Mouse (Mus musculus): ENCODE data around the gene Cdc16. TPM values are rescaled to one million over a fixed set of nuclear protein-coding genes. Genes with fewer than 3 reads are reported as not detected.
"Not testable (repeated sequence)": the region's sequence is repeated elsewhere in the genome, so short reads cannot be mapped to it uniquely, and the experiment has no call there.

Gene Cdc16
- 25.0 and 26.8 TPM in 2 replicates for total RNA-seq (2015; ENCODE audit: low replicate concordance)
- total RNA-seq (2017; ENCODE audit: low replicate concordance), result 12.3 and 16.0 TPM in 2 replicates

GRCm38 (mm10) chr8:13756982-13757804 lies at the start of gene Cdc16:
Gene Cdc16, plus strand, starts transcription at chr8:13757676.
- peak; percentile 89 for ATAC-seq (replicated peaks; ENCODE audit: low FRiP score, poor library complexity, severe bottlenecking)

GRCm38 (mm10) chr8:13708514-13708913 lies 49.0 kb upstream of the Cdc16 start:
- ATAC-seq (replicated peaks; ENCODE audit: low FRiP score, poor library complexity, severe bottlenecking), result no peak

- ATAC-seq (replicated peaks; ENCODE audit: low FRiP score, poor library complexity, severe bottlenecking), result no peak
Observed at GRCm38 (mm10) chr8:13718980-13719379, 38.5 kb upstream of the Cdc16 start.

DNA sequence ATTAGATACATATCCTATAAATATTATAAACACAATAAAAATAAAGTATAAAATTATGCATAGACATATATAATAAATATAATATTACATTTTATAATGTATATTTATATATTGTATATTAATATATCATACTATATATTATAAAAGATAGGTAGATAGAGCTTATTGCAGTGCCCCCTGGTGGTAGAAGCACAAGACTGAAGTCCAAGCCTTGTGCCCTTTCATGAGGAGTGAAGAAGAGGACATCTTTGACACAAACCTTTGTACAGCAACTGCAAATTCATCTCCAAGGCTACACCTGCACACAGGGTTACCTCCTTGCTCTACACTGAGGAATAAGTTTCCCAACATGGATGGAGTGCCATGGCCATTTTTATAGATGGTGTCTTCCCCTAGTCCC lies 31.8 kb upstream of the Cdc16 start:
- ATAC-seq (replicated peaks; ENCODE audit: low FRiP score, poor library complexity, severe bottlenecking), result no peak

- no peak for ATAC-seq (replicated peaks; ENCODE audit: low FRiP score, poor library complexity, severe bottlenecking)
Observed at GRCm38 (mm10) chr8:13727469-13728094, 29.9 kb upstream of the Cdc16 start.

GRCm38 (mm10) chr8:13740323-13740770 lies 17.1 kb upstream of the Cdc16 start:
- peak; percentile 37 for ATAC-seq (replicated peaks; ENCODE audit: low FRiP score, poor library complexity, severe bottlenecking)

DNA sequence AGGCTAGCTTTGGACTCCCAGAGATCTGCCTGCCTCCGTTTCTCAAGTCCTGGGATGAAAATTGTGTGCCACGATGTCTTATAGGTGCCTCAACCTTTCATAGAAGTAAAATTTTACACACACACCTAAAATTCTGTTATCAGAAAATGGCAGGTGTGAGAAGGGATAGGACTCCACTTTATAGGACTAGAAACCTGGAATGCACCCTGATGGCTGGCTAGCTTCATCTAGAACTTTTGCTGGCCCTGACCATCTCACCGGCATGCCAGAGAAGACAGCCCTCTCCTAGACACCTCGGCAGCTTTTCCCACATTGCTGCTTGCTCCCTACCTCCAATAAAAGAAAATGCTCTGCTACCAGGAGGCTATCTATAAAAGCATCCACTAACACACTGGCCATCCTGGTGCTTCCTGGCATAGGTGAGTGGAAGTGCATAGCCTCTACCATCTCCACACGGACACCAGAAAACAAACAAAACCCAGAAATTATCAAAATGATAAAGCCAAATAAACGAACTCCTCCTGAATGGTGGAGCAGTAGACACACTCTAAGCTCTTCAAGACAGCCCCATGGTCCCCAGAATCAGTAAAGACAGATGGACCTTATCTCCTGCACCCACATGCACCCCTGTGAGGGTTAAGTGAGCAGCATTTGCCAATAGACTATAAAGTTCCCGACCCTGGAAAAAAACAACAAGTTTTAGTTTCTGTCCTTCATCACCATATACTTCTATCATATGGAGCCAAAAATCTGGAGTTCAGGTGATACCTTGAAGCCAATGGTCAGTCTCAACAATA lies 16.5 kb upstream of the Cdc16 start:
- peak; percentile 94 for ATAC-seq (replicated peaks; ENCODE audit: low FRiP score, poor library complexity, severe bottlenecking)

DNA sequence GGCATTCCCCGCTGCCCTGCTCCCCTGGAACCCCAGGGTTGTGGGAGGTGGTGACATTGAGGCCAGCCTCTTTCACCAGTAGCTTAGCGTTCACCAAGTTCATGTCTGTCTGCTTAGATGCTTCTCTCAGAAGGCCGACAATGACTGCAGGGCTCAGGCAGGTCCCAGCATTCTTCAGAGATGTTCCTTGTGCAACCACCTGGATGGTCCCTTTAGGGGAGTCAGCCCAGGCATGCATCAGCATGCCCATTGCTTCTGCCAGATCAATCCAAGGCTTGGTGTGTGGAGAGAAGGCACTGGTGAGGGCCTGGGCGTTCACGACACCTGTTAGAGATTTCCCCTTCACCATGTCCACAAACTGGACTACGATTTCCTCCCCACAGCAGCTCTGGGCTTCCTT lies 11.3 kb upstream of the Cdc16 start:
- ATAC-seq (replicated peaks; ENCODE audit: low FRiP score, poor library complexity, severe bottlenecking), result not testable (repeated sequence)

GRCm38 (mm10) chr8:13747626-13748025 lies 9.8 kb upstream of the Cdc16 start:
- no peak for ATAC-seq (replicated peaks; ENCODE audit: low FRiP score, poor library complexity, severe bottlenecking)

GRCm38 (mm10) chr8:13753680-13754079 lies 3.8 kb upstream of the Cdc16 start:
- ATAC-seq (replicated peaks; ENCODE audit: low FRiP score, poor library complexity, severe bottlenecking), result peak; percentile 69

GRCm38 (mm10) chr8:13756480-13756879 lies 996 bp upstream of the Cdc16 start:
- ATAC-seq (replicated peaks; ENCODE audit: low FRiP score, poor library complexity, severe bottlenecking), result no peak

DNA sequence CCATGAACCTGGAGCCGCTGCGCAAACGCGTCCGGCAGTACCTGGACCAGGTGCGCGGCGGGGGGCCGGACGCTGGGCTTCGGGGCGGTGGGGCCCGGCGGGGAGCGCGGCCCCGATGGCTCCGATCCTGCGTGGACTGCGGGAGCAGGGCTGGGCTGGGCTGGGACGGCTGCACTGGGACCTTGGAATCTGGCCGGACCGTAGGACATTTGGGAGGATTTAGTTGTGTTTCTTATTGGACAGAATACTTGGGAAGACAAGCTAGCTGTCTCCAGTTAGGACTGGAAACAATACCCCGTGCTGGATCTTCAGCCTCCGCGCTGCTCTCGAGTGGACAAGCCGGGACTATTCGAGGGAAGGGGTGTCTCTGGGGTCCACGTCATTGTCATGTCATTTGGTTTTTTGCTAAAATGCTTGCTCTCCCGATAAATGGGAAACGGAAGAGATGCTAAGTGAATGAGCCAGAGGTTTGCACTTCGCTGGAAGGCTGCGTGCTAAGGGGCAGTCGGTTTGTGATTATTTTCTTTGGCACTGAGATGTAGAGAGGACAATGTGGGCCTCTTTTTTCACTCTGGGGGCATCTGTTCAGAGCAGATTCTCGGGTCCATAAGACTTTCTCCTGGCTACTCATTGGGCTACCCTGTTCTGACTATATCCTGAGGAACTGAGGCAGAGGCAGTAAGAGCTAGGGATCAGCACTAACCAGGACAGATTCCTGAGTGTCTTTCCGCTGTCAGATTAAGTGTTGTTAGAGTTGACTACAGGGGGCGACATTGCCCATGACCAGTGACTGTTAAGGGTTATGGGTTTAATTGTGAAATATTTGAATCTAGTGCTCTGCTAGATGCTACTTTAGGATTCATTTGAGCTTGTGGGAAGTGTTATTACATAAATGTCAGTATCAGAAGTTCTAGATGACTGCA lies 590 bp downstream of the Cdc16 start:
- peak; percentile 84 for ATAC-seq (replicated peaks; ENCODE audit: low FRiP score, poor library complexity, severe bottlenecking)

DNA sequence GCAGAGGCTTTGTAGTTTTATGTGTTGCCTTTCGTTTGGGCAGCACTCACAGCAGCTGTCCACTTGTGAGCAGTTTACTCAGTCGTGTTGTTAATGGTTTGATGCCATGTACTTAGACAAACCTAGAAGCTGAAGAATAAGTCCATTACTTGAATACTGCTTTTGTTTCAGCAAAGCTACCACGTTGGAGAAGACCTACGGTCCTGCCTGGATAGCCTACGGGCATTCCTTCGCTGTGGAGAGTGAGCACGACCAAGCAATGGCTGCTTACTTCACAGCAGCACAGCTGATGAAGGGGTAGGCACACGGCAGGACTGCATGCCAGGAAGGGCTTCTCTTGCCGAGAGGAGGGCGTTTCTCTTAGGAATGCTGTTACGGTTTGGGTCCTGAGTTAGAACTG lies 11.7 kb downstream of the Cdc16 start:
- ATAC-seq (replicated peaks; ENCODE audit: low FRiP score, poor library complexity, severe bottlenecking), result no peak

DNA sequence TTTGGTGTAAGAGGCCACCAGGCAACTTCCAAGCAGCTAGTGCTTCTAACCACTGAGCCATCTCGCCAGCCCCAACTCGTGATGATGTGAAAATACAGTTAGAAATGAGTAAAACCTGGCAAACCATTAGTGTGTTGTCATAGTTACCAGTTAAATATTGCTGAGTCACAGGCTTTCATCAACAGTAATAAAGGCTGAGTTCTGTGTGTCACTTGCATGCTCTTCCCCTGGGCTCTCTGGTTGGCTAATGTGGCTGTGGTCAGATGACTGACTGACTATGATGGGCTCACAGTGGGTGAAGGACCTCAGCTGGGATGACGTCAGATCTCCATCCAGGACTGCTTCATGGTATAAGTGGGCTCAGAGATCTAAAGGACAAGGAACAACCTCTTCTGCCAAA lies 23.1 kb downstream of the Cdc16 start:
- ATAC-seq (replicated peaks; ENCODE audit: low FRiP score, poor library complexity, severe bottlenecking), result no peak

GRCm38 (mm10) chr8:13785250-13785763 lies 27.8 kb downstream of the Cdc16 start, which contains the start of gene Upf3a:
Gene Upf3a, plus strand, starts transcription at chr8:13785615.
- peak; percentile 90 for ATAC-seq (replicated peaks; ENCODE audit: low FRiP score, poor library complexity, severe bottlenecking)

DNA sequence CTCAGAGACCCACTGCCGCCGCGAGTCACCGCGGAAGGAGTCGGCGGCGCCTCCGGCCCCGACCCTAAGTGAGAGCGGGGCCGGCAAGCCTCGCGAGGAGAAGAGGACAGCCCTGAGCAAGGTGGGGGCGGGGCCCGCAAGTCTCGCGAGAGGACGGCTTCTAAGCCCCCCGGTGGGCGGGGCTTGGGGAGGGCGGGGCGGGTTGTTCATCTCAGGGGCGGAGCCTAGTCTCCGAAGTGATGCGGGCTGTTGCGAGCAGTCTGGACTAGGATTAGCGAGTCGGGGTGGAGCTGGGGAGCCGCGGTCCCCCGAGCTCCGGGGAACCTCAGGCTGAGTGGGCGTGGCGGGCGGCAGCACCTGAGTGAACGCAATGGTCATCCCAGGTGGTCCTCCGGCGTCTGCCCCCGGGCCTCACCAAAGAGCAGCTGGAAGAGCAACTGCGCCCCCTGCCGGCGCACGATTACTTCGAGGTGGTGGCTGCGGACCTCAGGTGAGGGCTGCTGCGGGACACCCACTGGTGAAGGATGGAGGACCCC lies 28.4 kb downstream of the Cdc16 start:
- peak; percentile 84 for ATAC-seq (replicated peaks; ENCODE audit: low FRiP score, poor library complexity, severe bottlenecking)

- ATAC-seq (replicated peaks; ENCODE audit: low FRiP score, poor library complexity, severe bottlenecking), result no peak
Observed at GRCm38 (mm10) chr8:13789606-13790005, 32.1 kb downstream of the Cdc16 start.

GRCm38 (mm10) chr8:13793097-13793745 lies 35.7 kb downstream of the Cdc16 start:
- ATAC-seq (replicated peaks; ENCODE audit: low FRiP score, poor library complexity, severe bottlenecking), result no peak
